Mouse (Mus musculus) gastrocnemius, adult 18-20 months (tissue): Measurements from ENCODE around the gene Atg14. TPM values are rescaled to one million over a fixed set of nuclear protein-coding genes. Genes with fewer than 3 reads are reported as not detected.

Source experiments
- DNase-seq: peaks from one replicate; pipeline ENCODE4 v3.0.0; 2021; ENCODE audit warnings: low spot score
- total RNA-seq, 2 experiments: library from RNA; stranded (reverse); gene quantifications; 2 replicates each; pipeline ENCODE4 v1.2.3; 2021

Atg14 gene
- total RNA-seq, 2 experiments from 2014 or later = 6.7 to 6.9 TPM

DNA sequence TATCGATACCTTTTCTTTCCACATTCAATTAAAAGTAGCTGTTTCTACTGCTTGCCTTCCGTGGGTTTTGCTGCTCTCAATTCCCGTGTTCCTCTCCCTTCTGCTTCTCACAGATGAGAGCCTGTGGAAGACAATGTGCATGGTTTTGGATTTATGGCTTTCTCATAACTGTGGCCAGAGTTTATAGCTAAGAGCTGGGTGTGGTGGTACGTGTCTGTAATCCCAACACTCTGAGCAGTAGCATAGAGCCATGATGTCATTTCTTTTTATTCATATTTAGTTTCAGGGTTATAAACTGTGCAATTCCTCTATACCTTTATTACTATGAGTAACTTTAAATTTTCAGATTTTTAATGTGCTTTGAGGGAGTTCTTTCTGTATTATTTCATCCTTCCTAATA is 60.2 kb downstream of the Atg14 start:
- no peak for DNase-seq

GRCm38 (mm10) chr14:47508035-47508434 is 62.4 kb downstream of the Atg14 start:
- DNase-seq = no peak

DNA sequence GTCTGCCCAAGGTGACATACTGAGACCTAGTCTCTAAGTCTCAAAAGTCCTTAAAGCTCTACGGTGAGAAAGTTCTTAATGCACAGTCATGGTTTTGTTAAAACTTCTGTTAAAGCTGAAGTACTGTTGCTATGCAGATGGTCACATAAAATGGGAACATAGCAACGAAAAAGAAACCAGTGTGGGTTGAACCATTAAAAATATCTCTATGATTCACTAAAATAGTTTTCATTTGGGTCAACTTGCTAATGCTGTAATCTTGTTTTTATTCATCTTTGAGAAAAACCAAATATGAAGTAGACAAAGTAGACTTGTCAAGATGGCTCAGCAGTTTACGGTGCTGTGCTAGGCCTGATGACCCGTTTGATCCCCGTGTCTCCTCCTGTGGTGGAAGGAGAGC is 63.8 kb downstream of the Atg14 start:
- DNase-seq = no peak

DNA sequence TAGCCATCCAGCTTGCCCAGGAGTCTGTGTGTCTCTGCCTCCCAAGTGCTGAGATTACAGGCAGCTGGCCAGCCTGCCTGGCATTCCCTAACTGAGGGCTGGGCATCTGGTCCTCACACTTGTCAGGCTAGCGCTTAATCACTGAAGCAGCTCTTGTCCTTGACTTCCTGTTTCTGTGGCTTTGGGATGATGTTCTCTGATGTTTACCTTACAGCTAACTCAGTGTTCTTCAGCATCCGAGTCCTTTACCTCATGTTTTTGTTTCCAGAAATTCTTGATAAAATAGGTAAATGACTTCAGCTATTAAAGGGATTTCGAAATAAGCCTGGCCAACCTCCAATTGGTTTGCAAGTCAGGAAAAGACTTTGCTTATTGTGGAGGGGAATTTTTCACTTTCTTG is 66.4 kb downstream of the Atg14 start:
- no peak for DNase-seq

GRCm38 (mm10) chr14:47498632-47499031 is 71.8 kb downstream of the Atg14 start:
- no peak for DNase-seq

- no peak for DNase-seq
Observed at GRCm38 (mm10) chr14:47497166-47497565, 73.3 kb downstream of the Atg14 start.

- no peak for DNase-seq
Observed at GRCm38 (mm10) chr14:47495951-47496350, 74.5 kb downstream of the Atg14 start.

GRCm38 (mm10) chr14:47493592-47494361 is 76.7 kb downstream of the Atg14 start:
- DNase-seq = no peak

Other genes starting within 250 kb of the Atg14 start
- 1 to 10 TPM; 4.8 to 4.9 TPM for gene Lgals3, start 202.9 kb downstream of the Atg14 start, total RNA-seq
- gene Dlgap5, start 152.2 kb downstream of the Atg14 start, total RNA-seq = not detected
- gene Fbxo34, start 120.2 kb downstream of the Atg14 start, total RNA-seq = 10 to 100 TPM; 11.2 to 12.6 TPM
- 100 to 1,000 TPM; 191 to 211 TPM for gene Ktn1, start 77.8 kb upstream of the Atg14 start, total RNA-seq